Mouse (Mus musculus) midbrain, embryonic 14.5 days (tissue): Measurements from ENCODE around the gene Rtp4. TPM values are rescaled to one million over a fixed set of nuclear protein-coding genes. Genes with fewer than 3 reads are reported as not detected.
A peak's percentile ranks its signal among the peaks of the same experiment; 100 is the strongest.

Experiments used
- ATAC-seq: fragments of 200-750 bp; cut with Nextera tagmentation; 2 replicates; pipeline ENCODE4 v1.8.0; 2017; ENCODE audit warnings: moderate number of reproducible peaks, moderate library complexity; ENCODE audit not compliant: low FRiP score, low TSS enrichment
- DNase-seq: peaks from one replicate; pipeline ENCODE4 v3.0.0-alpha.2; 2015
- H3K27ac ChIP-seq: fragments of 300-500 bp; sonication (generic); replicated peaks from 2 replicates; pipeline ENCODE4 v1.5.1; 2014; ENCODE audit warnings: mild to moderate bottlenecking, low read depth, low read length, moderate library complexity
- H3K27me3 ChIP-seq: fragments of 300-500 bp; sonication (generic); 2 replicates; pipeline ENCODE4 v1.6.1; 2014; ENCODE audit warnings: low read length, control low read depth, mixed read lengths; ENCODE audit not compliant: control insufficient read depth, insufficient read depth
- H3K36me3 ChIP-seq: fragments of 300-500 bp; sonication (generic); 2 replicates; pipeline ENCODE4 v1.6.1; 2014; ENCODE audit warnings: low read length, control low read depth; ENCODE audit not compliant: control insufficient read depth, insufficient read depth
- H3K4me1 ChIP-seq: fragments of 300-500 bp; sonication (generic); 2 replicates; pipeline ENCODE4 v1.6.1; 2014; ENCODE audit warnings: mild to moderate bottlenecking, antibody characterized with exemption, low read length, control low read depth; ENCODE audit not compliant: control insufficient read depth, insufficient read depth
- H3K4me2 ChIP-seq: fragments of 300-500 bp; sonication (generic); 2 replicates; pipeline ENCODE4 v1.6.1; 2014; ENCODE audit warnings: mild to moderate bottlenecking, low read length, moderate library complexity
- H3K4me3 ChIP-seq: fragments of 300-500 bp; sonication (generic); replicated peaks from 2 replicates; pipeline ENCODE4 v1.5.1; 2014; ENCODE audit warnings: low read depth, low read length
- H3K9ac ChIP-seq: fragments of 300-500 bp; sonication (generic); replicated peaks from 2 replicates; pipeline ENCODE4 v1.6.1; 2014; ENCODE audit warnings: mild to moderate bottlenecking, low read length, moderate library complexity
- H3K9me3 ChIP-seq: fragments of 300-500 bp; sonication (generic); 2 replicates; pipeline ENCODE4 v1.6.1; 2016; ENCODE audit warnings: low read length, control low read depth, mixed read lengths; ENCODE audit not compliant: control insufficient read depth
- WGBS: fragments of 180-500 bp; shearing (Covaris S2); extraction: QIAGEN DNeasy Blood & Tissue Kit; methylation state at CpG from one replicate; pipeline ENCODE4 v1.1.7; 2014; 5-methylcytosine and 5-hydroxymethylcytosine counted together
- polyA plus RNA-seq: library from polyadenylated mRNA; unstranded; fragments of >200 nt; fragmentation: Nextera tagmentation; extraction: Ambion mirVana; gene quantifications from 2 replicates; pipeline ENCODE4 v1.2.1, GENCODE M21; 2014

Gene Rtp4
- polyA plus RNA-seq, 1 experiment from 2014 or later, result 7.2 TPM

- no peak for ATAC-seq
- Histone ChIP-seq H3K4me3 (no peak overlapping the region), H3K27me3 (no peaks in the 10 kb centered on the region), H3K27ac (no peak overlapping the region), H3K4me1 (peaks cover 6% of the 10 kb centered on the region; the same call in 1 of the 2 replicates), H3K4me2 (no peak overlapping the region), H3K9ac (no peak overlapping the region), H3K36me3 (peaks cover 23% of the 10 kb centered on the region), H3K9me3 (no peaks in the 10 kb centered on the region)
- WGBS, result 82% methylated on average over 4 of the region's 4 CpGs
- DNase-seq, result no peak
Measured at GRCm38 (mm10) chr16:23492783-23493182, 27.3 kb upstream of the Rtp4 start.

GRCm38 (mm10) chr16:23496245-23496924 is 23.7 kb upstream of the Rtp4 start:
- no peak overlapping the region for H3K4me2 ChIP-seq
- no peaks in the 10 kb centered on the region for H3K27me3 ChIP-seq
- 69% methylated on average over 8 of the region's 8 CpGs for WGBS
- H3K4me3 ChIP-seq, result no peak overlapping the region
- no peak for DNase-seq
- no peak overlapping the region for H3K9ac ChIP-seq
- no peak for ATAC-seq
- H3K27ac ChIP-seq, result no peak overlapping the region
- H3K9me3 ChIP-seq, result no peaks in the 10 kb centered on the region
- peaks cover 6% of the 10 kb centered on the region; the same call in 1 of the 2 replicates for H3K4me1 ChIP-seq
- H3K36me3 ChIP-seq, result peaks cover 18% of the 10 kb centered on the region

GRCm38 (mm10) chr16:23497440-23497839 is 22.7 kb upstream of the Rtp4 start:
- no peaks in the 10 kb centered on the region for H3K9me3 ChIP-seq
- no peak for ATAC-seq
- H3K27me3 ChIP-seq, result no peaks in the 10 kb centered on the region
- no peak overlapping the region for H3K9ac ChIP-seq
- H3K4me2 ChIP-seq, result no peak overlapping the region
- peak; percentile 41 for DNase-seq
- no peak overlapping the region for H3K4me3 ChIP-seq
- no peak overlapping the region for H3K27ac ChIP-seq
- H3K4me1 ChIP-seq, result peaks cover 6% of the 10 kb centered on the region; the same call in 1 of the 2 replicates
- WGBS, result 25% methylated on average over 3 of the region's 3 CpGs
- H3K36me3 ChIP-seq, result peaks cover 13% of the 10 kb centered on the region

- Histone ChIP-seq H3K4me3 (no peak overlapping the region), H3K4me2 (no peak overlapping the region), H3K9me3 (no peaks in the 10 kb centered on the region), H3K4me1 (peaks cover 6% of the 10 kb centered on the region; the same call in 1 of the 2 replicates), H3K27me3 (no peaks in the 10 kb centered on the region), H3K27ac (no peak overlapping the region), H3K36me3 (peaks cover 13% of the 10 kb centered on the region), H3K9ac (no peak overlapping the region)
- 80% methylated on average over 1 of the region's 1 CpGs for WGBS
- no peak for ATAC-seq
- no peak for DNase-seq
Measured at GRCm38 (mm10) chr16:23497881-23498280, 22.2 kb upstream of the Rtp4 start.

- no peak for ATAC-seq
- H3K36me3 ChIP-seq, result peaks cover 6% of the 10 kb centered on the region
- DNase-seq, result no peak
- no peaks in the 10 kb centered on the region for H3K27me3 ChIP-seq
- WGBS, result 90% methylated on average over 7 of the region's 7 CpGs
- no peak overlapping the region for H3K27ac ChIP-seq
- H3K4me2 ChIP-seq, result no peak overlapping the region
- peaks cover 6% of the 10 kb centered on the region; the same call in 1 of the 2 replicates for H3K4me1 ChIP-seq
- H3K4me3 ChIP-seq, result no peak overlapping the region
- H3K9ac ChIP-seq, result no peak overlapping the region
- H3K9me3 ChIP-seq, result no peaks in the 10 kb centered on the region
Measured at GRCm38 (mm10) chr16:23498691-23499131, 21.4 kb upstream of the Rtp4 start.

GRCm38 (mm10) chr16:23500558-23500957 is 19.5 kb upstream of the Rtp4 start:
- no peak for DNase-seq
- H3K27me3 ChIP-seq, result no peaks in the 10 kb centered on the region
- H3K9me3 ChIP-seq, result no peaks in the 10 kb centered on the region
- no peak overlapping the region for H3K4me3 ChIP-seq
- H3K4me1 ChIP-seq, result peaks cover 23% of the 10 kb centered on the region
- WGBS, result 84% methylated on average over 5 of the region's 5 CpGs
- no peak overlapping the region for H3K27ac ChIP-seq
- H3K4me2 ChIP-seq, result no peak overlapping the region
- no peak overlapping the region for H3K9ac ChIP-seq
- H3K36me3 ChIP-seq, result no peaks in the 10 kb centered on the region
- ATAC-seq, result no peak

GRCm38 (mm10) chr16:23501288-23501687 is 18.8 kb upstream of the Rtp4 start:
- ATAC-seq (no peak), DNase-seq (no peak)
- H3K4me2 ChIP-seq, result no peak overlapping the region
- H3K27me3 ChIP-seq, result no peaks in the 10 kb centered on the region
- 99% methylated on average over 2 of the region's 2 CpGs for WGBS
- no peak overlapping the region for H3K27ac ChIP-seq
- peaks cover 31% of the 10 kb centered on the region for H3K4me1 ChIP-seq
- H3K36me3 ChIP-seq, result no peaks in the 10 kb centered on the region
- H3K4me3 ChIP-seq, result no peak overlapping the region
- H3K9me3 ChIP-seq, result no peaks in the 10 kb centered on the region
- H3K9ac ChIP-seq, result no peak overlapping the region

- 89% methylated on average over 3 of the region's 3 CpGs for WGBS
- DNase-seq (no peak), ATAC-seq (no peak)
- no peaks in the 10 kb centered on the region for H3K36me3 ChIP-seq
- no peak overlapping the region for H3K27ac ChIP-seq
- H3K27me3 ChIP-seq, result no peaks in the 10 kb centered on the region
- no peak overlapping the region for H3K9ac ChIP-seq
- no peak overlapping the region for H3K4me3 ChIP-seq
- no peak overlapping the region for H3K4me2 ChIP-seq
- no peaks in the 10 kb centered on the region for H3K9me3 ChIP-seq
- peaks cover 27% of the 10 kb centered on the region for H3K4me1 ChIP-seq
Measured at GRCm38 (mm10) chr16:23502478-23502877, 17.6 kb upstream of the Rtp4 start.

- H3K9ac ChIP-seq, result no peak overlapping the region
- H3K27ac ChIP-seq, result 0 out of 2 replicates have a peak overlapping the region, but pooled peaks have one; percentile 20
- ATAC-seq (no peak), DNase-seq (no peak)
- H3K4me1 ChIP-seq, result peaks cover 25% of the 10 kb centered on the region
- H3K4me2 ChIP-seq, result no peak overlapping the region
- no peaks in the 10 kb centered on the region for H3K36me3 ChIP-seq
- WGBS, result 67% methylated on average over 4 of the region's 4 CpGs
- no peaks in the 10 kb centered on the region for H3K27me3 ChIP-seq
- H3K9me3 ChIP-seq, result no peaks in the 10 kb centered on the region
- no peak overlapping the region for H3K4me3 ChIP-seq
Measured at GRCm38 (mm10) chr16:23503351-23503750, 16.7 kb upstream of the Rtp4 start.
